Mouse (Mus musculus): ENCODE data around the gene Eif4g3. TPM values are rescaled to one million over a fixed set of nuclear protein-coding genes. Genes with fewer than 3 reads are reported as not detected.

Eif4g3 gene
- polyA plus RNA-seq, 1 experiment from 2014 or later: 55.9 TPM

DNA sequence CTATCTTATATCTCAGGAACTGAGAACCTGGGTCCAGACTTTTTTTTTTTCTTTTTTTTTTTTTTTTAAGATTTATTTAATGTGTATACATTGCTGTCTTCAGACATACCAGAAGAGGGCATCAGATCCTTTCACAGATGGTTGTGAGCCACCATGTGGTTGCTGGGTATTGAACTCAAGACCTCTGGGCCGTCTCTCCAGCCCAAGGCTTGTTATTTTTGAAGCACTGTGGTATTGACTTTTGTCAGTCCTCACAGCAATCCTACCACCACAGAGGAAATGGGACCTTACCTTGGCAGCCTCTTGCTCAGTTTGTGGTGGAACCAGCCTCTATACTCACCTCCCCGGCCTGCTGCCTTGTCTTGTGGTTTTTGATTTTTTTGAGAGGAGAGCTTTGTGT lies 137.3 kb downstream of the Eif4g3 start:
- peaks cover 40% of the 10 kb centered on the region for H3K36me3 ChIP-seq (ENCODE audit: control insufficient read depth, insufficient read depth, low read length)

DNA sequence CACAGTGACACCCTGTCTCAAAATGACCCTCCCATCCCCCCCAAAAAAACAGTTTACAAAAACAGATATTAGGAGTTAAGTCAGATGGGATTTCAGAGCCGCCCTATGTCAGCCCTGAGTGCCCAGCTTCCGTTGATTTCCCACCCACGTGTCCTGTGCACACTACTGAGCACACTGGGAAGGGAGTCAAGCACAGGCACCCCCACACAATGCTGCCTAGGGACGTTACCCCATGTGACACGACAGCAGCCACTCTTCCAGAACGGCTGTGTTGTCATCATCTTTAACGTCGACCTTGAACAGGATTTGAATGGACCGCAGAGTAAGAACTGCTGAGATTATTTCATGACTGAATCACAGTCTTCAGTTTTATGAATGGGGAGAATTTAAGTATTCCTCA lies 138.4 kb downstream of the Eif4g3 start:
- Histone ChIP-seq H3K36me3 (ENCODE audit: control insufficient read depth, insufficient read depth, low read length) (peaks cover 33% of the 10 kb centered on the region), H3K4me1 (ENCODE audit: control insufficient read depth, insufficient read depth, low read length) (peaks cover 17% of the 10 kb centered on the region), H3K27ac (ENCODE audit: low read depth, low read length) (no peak overlapping the region), H3K4me2 (replicated peaks; ENCODE audit: low read depth, low read length) (no peak overlapping the region), H3K9me3 (ENCODE audit: control insufficient read depth, low read length) (no peaks in the 10 kb centered on the region), H3K4me3 (ENCODE audit: low read length) (no peak overlapping the region), H3K27me3 (ENCODE audit: control insufficient read depth, insufficient read depth, low read length) (no peaks in the 10 kb centered on the region), H3K9ac (ENCODE audit: low read depth, low read length) (no peak overlapping the region)
- peak; percentile 87 for ATAC-seq (ENCODE audit: low FRiP score, low TSS enrichment)
- WGBS: 22% methylated on average over 9 of the region's 9 CpGs

More for the DNA sequence above, 137.3 kb downstream of the Eif4g3 start:
- no peak for ATAC-seq (ENCODE audit: low FRiP score, low TSS enrichment)
- WGBS: 45% methylated on average over 2 of the region's 2 CpGs
- H3K4me3 ChIP-seq (ENCODE audit: low read length): no peak overlapping the region
- H3K4me2 ChIP-seq (replicated peaks; ENCODE audit: low read depth, low read length): no peak overlapping the region
- no peaks in the 10 kb centered on the region for H3K9me3 ChIP-seq (ENCODE audit: control insufficient read depth, low read length)
- no peaks in the 10 kb centered on the region for H3K27me3 ChIP-seq (ENCODE audit: control insufficient read depth, insufficient read depth, low read length)
- no peak overlapping the region for H3K27ac ChIP-seq (ENCODE audit: low read depth, low read length)
- no peak overlapping the region for H3K9ac ChIP-seq (ENCODE audit: low read depth, low read length)
- H3K4me1 ChIP-seq (ENCODE audit: control insufficient read depth, insufficient read depth, low read length): peaks cover 14% of the 10 kb centered on the region

DNA sequence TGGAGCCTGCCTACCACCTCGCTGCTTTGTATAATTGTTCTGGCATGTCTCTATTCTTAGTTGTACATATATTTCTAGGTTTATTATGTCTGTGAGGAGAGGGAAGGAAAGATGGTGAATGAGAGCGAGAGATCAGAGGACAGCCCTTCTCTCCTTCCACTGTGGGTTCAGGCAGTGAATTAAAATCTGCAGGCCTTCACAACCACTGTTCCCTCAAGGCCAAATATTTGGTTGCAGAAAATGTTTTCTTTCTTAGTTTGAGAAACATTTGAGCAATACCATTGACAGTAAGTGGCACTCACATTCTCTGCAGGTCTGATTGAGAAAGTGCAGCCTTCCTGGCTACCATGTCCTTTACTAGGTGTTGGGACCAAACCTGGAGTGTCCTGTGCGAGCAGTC lies 138.9 kb downstream of the Eif4g3 start:
- Histone ChIP-seq H3K4me3 (ENCODE audit: low read length) (no peak overlapping the region), H3K36me3 (ENCODE audit: control insufficient read depth, insufficient read depth, low read length) (peaks cover 31% of the 10 kb centered on the region), H3K27ac (ENCODE audit: low read depth, low read length) (no peak overlapping the region), H3K4me1 (ENCODE audit: control insufficient read depth, insufficient read depth, low read length) (peaks cover 17% of the 10 kb centered on the region), H3K27me3 (ENCODE audit: control insufficient read depth, insufficient read depth, low read length) (no peaks in the 10 kb centered on the region), H3K9me3 (ENCODE audit: control insufficient read depth, low read length) (no peaks in the 10 kb centered on the region), H3K9ac (ENCODE audit: low read depth, low read length) (no peak overlapping the region), H3K4me2 (replicated peaks; ENCODE audit: low read depth, low read length) (no peak overlapping the region)
- 82% methylated on average over 3 of the region's 3 CpGs for WGBS
- ATAC-seq (ENCODE audit: low FRiP score, low TSS enrichment): no peak

DNA sequence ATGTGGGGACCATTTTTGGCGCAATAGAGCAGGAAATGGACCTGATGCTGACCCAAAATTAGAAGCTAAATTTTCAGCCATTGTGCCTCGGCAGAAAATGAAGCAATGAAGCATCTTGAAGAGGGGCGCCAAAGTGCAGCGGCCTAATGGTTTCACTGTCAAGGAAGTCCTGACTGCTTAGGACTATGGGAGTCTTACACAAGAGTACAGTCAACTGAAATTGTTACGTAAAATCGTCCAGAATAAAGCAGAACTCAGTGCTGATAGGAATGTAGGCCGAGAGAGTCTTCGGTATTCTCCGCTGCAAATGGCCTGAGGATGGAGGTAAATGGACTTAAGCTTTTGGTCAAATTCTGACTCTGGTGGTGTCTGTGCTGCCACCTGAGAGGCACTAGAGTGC lies 140.5 kb downstream of the Eif4g3 start:
- Histone ChIP-seq H3K27me3 (ENCODE audit: control insufficient read depth, insufficient read depth, low read length) (no peaks in the 10 kb centered on the region), H3K9me3 (ENCODE audit: control insufficient read depth, low read length) (no peaks in the 10 kb centered on the region), H3K4me1 (ENCODE audit: control insufficient read depth, insufficient read depth, low read length) (peaks cover 17% of the 10 kb centered on the region), H3K4me3 (ENCODE audit: low read length) (no peak overlapping the region), H3K27ac (ENCODE audit: low read depth, low read length) (no peak overlapping the region), H3K4me2 (replicated peaks; ENCODE audit: low read depth, low read length) (no peak overlapping the region), H3K9ac (ENCODE audit: low read depth, low read length) (no peak overlapping the region), H3K36me3 (ENCODE audit: control insufficient read depth, insufficient read depth, low read length) (peaks cover 21% of the 10 kb centered on the region)
- no peak for ATAC-seq (ENCODE audit: low FRiP score, low TSS enrichment)
- WGBS: 92% methylated on average over 9 of the region's 9 CpGs

DNA sequence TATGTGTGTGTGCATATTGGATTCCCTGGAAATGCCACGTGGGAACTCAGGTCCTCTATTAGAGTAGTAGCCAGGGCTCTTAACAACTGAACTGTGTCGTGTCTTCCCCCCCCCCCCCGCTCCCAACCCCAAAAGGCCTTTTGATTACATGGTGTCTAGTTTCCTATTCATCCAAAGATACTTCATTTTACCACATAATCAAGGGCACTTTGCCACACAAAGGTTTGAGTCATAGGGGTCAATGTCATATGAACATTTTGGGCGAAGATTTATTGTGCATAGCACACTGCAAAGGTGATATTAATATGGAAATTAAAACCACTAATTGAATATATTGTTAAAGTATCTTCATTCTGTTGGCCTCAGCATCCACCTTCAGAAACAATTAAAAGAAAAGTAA lies 144.5 kb downstream of the Eif4g3 start:
- peaks cover 8% of the 10 kb centered on the region; the same call in 1 of the 2 replicates for H3K4me1 ChIP-seq (ENCODE audit: control insufficient read depth, insufficient read depth, low read length)
- no peaks in the 10 kb centered on the region for H3K9me3 ChIP-seq (ENCODE audit: control insufficient read depth, low read length)
- H3K27me3 ChIP-seq (ENCODE audit: control insufficient read depth, insufficient read depth, low read length): no peaks in the 10 kb centered on the region
- no peak overlapping the region for H3K4me3 ChIP-seq (ENCODE audit: low read length)
- H3K36me3 ChIP-seq (ENCODE audit: control insufficient read depth, insufficient read depth, low read length): peaks cover 18% of the 10 kb centered on the region
- H3K27ac ChIP-seq (ENCODE audit: low read depth, low read length): no peak overlapping the region
- no peak overlapping the region for H3K9ac ChIP-seq (ENCODE audit: low read depth, low read length)
- WGBS: 65% methylated on average over 4 of the region's 4 CpGs
- H3K4me2 ChIP-seq (replicated peaks; ENCODE audit: low read depth, low read length): no peak overlapping the region
- no peak for ATAC-seq (ENCODE audit: low FRiP score, low TSS enrichment)

DNA sequence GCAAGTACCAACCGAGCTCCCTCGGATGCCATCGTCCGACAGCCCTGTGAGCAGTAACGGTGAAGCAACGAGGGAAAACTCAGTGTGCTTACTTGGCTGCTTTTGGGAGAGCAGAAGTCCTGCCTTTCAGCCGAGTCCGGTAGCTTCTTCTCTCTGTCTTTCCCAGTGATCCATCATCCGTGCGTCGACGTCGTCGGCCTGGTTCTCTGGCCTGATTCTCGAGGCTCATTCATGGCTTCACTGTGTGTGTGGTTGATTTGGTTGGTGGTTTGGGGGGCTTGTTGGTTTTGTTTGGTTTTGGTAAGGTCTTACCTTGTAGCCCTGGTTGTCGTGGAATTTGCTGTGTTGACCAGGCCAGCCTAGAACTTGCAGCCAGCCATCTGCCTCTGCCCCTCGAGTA lies 145.0 kb downstream of the Eif4g3 start:
- Histone ChIP-seq H3K27ac (ENCODE audit: low read depth, low read length) (no peak overlapping the region), H3K36me3 (ENCODE audit: control insufficient read depth, insufficient read depth, low read length) (peaks cover 18% of the 10 kb centered on the region), H3K4me1 (ENCODE audit: control insufficient read depth, insufficient read depth, low read length) (peaks cover 8% of the 10 kb centered on the region; the same call in 1 of the 2 replicates), H3K4me2 (replicated peaks; ENCODE audit: low read depth, low read length) (no peak overlapping the region), H3K9ac (ENCODE audit: low read depth, low read length) (no peak overlapping the region), H3K27me3 (ENCODE audit: control insufficient read depth, insufficient read depth, low read length) (no peaks in the 10 kb centered on the region), H3K9me3 (ENCODE audit: control insufficient read depth, low read length) (no peaks in the 10 kb centered on the region), H3K4me3 (ENCODE audit: low read length) (no peak overlapping the region)
- 90% methylated on average over 17 of the region's 17 CpGs for WGBS
- ATAC-seq (ENCODE audit: low FRiP score, low TSS enrichment): no peak

DNA sequence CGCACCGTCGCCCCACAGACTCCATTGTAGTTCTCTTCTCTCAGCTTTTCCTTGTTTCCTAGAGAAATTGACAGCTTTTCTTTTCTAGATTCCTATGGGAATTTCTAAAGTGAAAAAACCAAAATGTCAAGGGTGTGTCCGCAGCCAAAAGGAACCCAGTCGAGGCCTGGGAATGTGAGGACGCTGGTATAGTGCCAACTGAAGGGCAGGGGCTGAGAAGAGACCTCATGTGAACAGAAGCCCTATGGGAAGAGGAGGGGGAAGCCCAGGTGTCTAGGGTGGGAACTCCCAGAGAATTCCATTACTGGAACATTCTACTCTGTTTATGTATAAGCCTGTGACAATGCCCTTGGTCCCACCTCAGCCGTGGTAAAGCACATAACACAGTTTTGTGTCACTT lies 145.4 kb downstream of the Eif4g3 start:
- no peak overlapping the region for H3K4me2 ChIP-seq (replicated peaks; ENCODE audit: low read depth, low read length)
- WGBS: 85% methylated on average over 7 of the region's 7 CpGs
- H3K27me3 ChIP-seq (ENCODE audit: control insufficient read depth, insufficient read depth, low read length): no peaks in the 10 kb centered on the region
- H3K9ac ChIP-seq (ENCODE audit: low read depth, low read length): no peak overlapping the region
- H3K9me3 ChIP-seq (ENCODE audit: control insufficient read depth, low read length): no peaks in the 10 kb centered on the region
- peaks cover 8% of the 10 kb centered on the region; the same call in 1 of the 2 replicates for H3K4me1 ChIP-seq (ENCODE audit: control insufficient read depth, insufficient read depth, low read length)
- ATAC-seq (ENCODE audit: low FRiP score, low TSS enrichment): no peak
- H3K36me3 ChIP-seq (ENCODE audit: control insufficient read depth, insufficient read depth, low read length): peaks cover 18% of the 10 kb centered on the region
- no peak overlapping the region for H3K4me3 ChIP-seq (ENCODE audit: low read length)
- no peak overlapping the region for H3K27ac ChIP-seq (ENCODE audit: low read depth, low read length)

DNA sequence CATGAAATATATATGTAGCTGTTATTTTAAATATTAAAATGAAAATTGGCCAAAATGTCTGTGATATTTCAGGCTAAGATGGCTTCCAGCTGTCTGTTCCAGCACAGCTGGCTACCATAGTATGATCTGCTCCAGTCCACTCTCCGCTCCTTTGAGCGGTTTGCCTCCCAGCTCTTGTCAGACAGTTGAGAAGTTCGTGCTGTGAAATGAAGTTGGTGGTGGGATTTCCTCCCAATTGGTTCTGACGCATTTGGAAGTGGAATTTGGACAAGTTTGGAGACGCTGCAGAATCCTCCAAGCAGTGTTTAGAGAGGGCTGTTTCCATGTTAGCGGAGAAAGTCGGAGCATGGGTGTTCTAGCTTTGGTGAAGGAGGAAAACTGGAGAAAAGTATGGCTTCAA lies 148.5 kb downstream of the Eif4g3 start:
- no peak overlapping the region for H3K4me2 ChIP-seq (replicated peaks; ENCODE audit: low read depth, low read length)
- no peak overlapping the region for H3K9ac ChIP-seq (ENCODE audit: low read depth, low read length)
- WGBS: 78% methylated on average over 7 of the region's 7 CpGs
- no peaks in the 10 kb centered on the region for H3K9me3 ChIP-seq (ENCODE audit: control insufficient read depth, low read length)
- H3K27me3 ChIP-seq (ENCODE audit: control insufficient read depth, insufficient read depth, low read length): no peaks in the 10 kb centered on the region
- ATAC-seq (ENCODE audit: low FRiP score, low TSS enrichment): no peak
- H3K27ac ChIP-seq (ENCODE audit: low read depth, low read length): peak overlapping the region; percentile 55; the same call in 1 of the 2 replicates
- 0 out of 2 replicates have a peak, but pooled peaks cover 5% of the 10 kb centered on the region for H3K4me1 ChIP-seq (ENCODE audit: control insufficient read depth, insufficient read depth, low read length)
- H3K36me3 ChIP-seq (ENCODE audit: control insufficient read depth, insufficient read depth, low read length): peaks cover 18% of the 10 kb centered on the region
- no peak overlapping the region for H3K4me3 ChIP-seq (ENCODE audit: low read length)

DNA sequence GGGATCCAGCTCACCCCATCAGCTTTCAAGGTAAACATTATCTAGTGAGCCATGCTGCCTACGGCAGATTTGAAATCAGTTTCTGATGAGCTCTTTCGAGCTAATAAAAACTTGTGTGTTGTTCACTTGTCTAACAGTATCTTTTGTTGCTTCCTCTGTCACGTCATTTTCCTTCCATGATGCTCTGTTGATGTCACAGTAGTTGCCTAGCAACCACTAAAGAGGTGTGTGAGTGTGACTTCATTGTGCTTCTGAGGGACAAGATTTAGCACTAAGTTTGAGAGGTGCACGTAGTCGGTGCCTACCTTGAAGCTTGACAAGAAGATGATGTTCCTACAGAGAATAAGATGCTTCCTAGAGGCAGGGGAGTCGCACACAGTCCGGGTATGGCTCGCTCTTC lies 154.4 kb downstream of the Eif4g3 start:
- H3K36me3 ChIP-seq (ENCODE audit: control insufficient read depth, insufficient read depth, low read length): peaks cover 38% of the 10 kb centered on the region

More for the DNA sequence above, 154.4 kb downstream of the Eif4g3 start:
- H3K4me3 ChIP-seq (ENCODE audit: low read length): no peak overlapping the region
- H3K4me1 ChIP-seq (ENCODE audit: control insufficient read depth, insufficient read depth, low read length): no peaks in the 10 kb centered on the region
- no peaks in the 10 kb centered on the region for H3K27me3 ChIP-seq (ENCODE audit: control insufficient read depth, insufficient read depth, low read length)
- no peaks in the 10 kb centered on the region for H3K9me3 ChIP-seq (ENCODE audit: control insufficient read depth, low read length)
- ATAC-seq (ENCODE audit: low FRiP score, low TSS enrichment): no peak
- H3K27ac ChIP-seq (ENCODE audit: low read depth, low read length): no peak overlapping the region
- no peak overlapping the region for H3K4me2 ChIP-seq (replicated peaks; ENCODE audit: low read depth, low read length)
- no peak overlapping the region for H3K9ac ChIP-seq (ENCODE audit: low read depth, low read length)
- 88% methylated on average over 8 of the region's 8 CpGs for WGBS
